Mouse (Mus musculus) frontal cortex, postnatal 36 days (tissue): ENCODE measurements around the gene Fsd1.
"Not testable (repeated sequence)": the region's sequence is repeated elsewhere in the genome, so short reads cannot be mapped to it uniquely, and the experiment has no call there.

Experiments
- DNase-seq, 2 experiments: peaks; one replicate each; pipeline ENCODE4 v3.0.0; 2022; ENCODE audit warnings: low spot score in 2 of 2

Gene Fsd1

DNA sequence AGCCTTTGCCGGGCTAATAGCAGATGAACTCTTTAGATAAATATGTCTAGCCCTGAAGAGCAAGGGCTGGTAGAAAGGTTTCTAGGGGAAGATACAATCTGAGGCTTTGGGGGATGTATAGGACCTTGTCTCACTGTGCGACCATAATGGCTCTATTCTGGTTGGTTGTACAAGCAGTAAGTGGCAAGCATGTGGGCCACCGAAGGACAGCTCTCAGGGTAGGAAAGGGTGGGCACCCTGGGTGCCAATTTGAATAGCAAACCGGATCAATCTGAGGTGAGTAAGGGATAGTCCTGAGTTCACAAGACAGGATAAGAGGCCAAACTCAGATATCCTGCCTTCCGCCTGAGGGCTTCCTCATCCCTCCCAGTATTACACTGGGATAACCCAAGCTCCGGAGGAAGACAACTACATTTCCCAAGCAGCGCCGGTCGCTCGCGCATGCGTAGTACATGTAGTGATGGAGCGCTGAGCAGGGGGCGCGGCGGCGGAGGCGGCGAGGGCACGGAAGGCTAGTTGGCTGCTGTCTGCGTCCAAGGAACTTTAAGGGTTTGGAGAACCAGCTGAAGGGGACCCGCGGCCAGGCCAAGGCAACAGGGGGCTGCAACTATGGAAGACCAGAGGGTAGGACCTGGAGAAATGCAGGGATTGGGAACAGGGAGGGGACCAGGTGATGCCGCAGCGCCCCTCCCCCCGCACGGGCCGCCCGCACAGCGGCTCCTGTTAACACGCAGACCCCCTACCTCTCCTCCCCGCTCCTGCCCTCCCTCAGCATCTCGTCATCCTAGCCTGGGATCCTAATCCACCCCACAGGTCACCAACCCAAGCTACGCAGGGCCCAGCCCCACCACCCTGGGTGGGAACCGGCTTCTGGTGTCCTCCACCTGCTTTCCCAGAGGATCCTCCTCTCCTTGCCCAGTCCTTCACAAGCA lies at the start of gene Fsd1:
Gene Fsd1 (plus strand): TSS at position 480 of the 932 bp plus-strand sequence.
- DNase-seq: peak; percentile 82 to 88

GRCm38 (mm10) chr17:55944387-55944865 lies 41.9 kb upstream of the Fsd1 start:
- DNase-seq: not testable (repeated sequence)

DNA sequence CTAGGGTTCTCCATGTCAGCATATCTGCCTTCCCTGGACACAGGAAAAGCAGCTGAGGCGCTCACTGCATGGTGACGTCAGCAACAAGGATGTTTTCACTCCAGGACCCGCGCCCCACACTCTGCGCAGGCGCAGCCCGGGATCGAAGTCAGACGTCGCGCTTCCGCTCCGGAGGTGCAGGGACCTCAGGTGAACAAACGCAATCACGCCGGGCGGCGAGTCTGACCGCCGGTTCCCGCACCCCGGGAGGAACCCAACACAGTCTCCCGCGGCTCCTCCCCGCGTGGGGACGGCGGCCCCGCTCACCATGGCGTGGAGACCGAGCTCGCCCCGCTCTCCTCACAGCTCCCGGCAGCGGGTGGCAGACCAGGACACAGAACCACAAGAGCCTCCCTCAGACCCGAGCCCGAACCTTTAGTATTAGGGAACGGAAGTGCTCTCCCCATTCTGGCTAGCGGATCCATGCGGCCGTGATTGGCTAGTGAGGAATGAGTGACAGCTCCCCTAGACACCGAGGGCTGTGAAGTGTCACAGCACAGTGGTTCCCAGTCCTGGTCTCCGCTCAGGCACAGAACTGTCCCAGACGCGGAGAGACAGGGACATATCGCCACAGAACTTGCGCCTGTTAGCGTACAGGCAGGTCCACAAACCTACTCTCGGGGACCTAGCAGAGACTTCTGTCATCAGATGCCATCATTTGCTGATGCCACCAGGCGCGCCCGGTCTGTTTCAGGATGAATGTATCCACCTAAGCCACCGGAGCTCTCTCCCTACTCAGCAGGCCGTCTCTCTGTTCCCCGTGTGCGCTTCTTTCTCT lies 41.2 kb upstream of the Fsd1 start:
- peak; percentile 94 to 96 for DNase-seq

GRCm38 (mm10) chr17:55945696-55946095 lies 40.6 kb upstream of the Fsd1 start:
- DNase-seq: no peak

DNA sequence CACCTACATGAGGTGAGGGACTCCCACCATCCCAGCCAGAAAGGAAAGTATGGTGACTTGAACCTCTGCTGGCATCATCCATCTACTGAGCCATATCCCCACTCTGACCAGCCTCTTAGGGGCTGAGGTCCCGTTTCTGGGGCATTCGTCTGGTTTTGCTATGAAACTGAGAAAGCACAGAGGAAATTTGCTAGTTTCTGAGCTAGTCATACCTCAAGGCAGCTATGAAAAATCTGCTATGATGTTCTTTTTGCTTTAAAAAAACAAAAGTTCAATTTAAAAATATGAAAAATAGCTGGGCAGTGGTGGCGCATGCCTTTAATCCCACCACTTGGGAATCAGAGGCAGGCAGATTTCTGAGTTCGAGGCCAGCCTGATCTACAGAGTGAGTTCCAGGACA lies 37.7 kb upstream of the Fsd1 start:
- no peak for DNase-seq

GRCm38 (mm10) chr17:55949400-55949799 lies 36.9 kb upstream of the Fsd1 start, which contains the start of gene Zfp119b:
Zfp119b (minus strand) TSS chr17:55949500.
- DNase-seq: no peak

DNA sequence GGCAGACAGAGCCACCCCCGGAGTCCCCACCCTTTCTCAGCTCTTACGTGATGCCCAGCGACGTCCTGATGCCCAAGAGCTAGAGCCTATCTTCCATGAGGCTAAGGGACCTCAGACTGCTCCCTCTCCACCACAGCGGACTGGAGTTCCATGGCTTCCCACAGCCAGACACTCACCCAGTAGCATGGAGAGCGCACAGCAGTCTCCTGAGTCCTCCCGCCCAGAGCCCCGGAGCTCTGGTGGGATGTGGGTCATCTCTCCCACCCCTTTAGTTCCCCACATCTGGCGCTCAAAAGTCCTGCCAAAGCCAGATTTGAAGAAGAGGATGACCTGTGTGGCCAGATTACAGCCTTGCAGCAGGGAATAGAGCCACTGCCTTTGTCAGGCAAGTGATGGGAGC lies 35.7 kb upstream of the Fsd1 start:
- DNase-seq: no peak

DNA sequence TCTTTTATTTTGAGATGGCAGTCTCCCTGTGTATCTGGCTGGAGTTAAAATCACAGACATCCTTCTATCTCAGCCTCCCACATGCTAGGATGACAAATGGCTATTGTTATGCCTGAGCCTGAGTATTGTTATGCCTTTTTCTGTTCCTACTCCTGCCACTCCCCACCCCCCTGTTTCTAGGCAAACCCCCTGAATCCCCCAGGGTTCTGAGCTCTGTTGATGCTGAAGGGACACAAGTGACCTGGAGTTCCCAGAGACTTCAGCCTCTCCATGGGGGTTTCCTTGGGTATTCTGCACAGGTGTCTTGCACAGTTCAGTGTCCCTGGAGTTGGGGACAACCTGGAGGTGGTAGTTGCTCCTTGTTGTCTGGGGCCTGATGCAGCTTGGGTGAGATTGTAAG lies 34.3 kb upstream of the Fsd1 start:
- DNase-seq: no peak

- DNase-seq: no peak
Observed at GRCm38 (mm10) chr17:55952447-55953027, 33.8 kb upstream of the Fsd1 start, which contains the start of gene Ebi3. Ebi3 (plus strand) TSS chr17:55952640.

DNA sequence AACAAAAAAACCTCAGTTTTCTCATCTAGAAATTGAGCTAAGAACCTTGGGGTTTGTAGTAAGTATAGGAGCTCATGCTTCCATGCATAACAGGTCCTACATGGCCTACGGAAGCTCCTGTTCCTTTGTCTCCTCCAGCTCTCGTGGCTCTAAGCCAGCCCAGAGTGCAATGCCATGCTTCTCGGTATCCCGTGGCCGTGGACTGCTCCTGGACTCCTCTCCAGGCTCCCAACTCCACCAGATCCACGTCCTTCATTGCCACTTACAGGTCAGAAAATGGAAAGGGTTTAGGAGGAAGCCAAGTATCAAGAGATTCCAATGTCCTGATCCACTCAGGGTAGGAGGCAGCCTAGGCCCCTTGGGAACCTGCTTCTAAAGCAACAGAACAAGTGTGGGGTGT lies 32.6 kb upstream of the Fsd1 start:
- no peak for DNase-seq

DNA sequence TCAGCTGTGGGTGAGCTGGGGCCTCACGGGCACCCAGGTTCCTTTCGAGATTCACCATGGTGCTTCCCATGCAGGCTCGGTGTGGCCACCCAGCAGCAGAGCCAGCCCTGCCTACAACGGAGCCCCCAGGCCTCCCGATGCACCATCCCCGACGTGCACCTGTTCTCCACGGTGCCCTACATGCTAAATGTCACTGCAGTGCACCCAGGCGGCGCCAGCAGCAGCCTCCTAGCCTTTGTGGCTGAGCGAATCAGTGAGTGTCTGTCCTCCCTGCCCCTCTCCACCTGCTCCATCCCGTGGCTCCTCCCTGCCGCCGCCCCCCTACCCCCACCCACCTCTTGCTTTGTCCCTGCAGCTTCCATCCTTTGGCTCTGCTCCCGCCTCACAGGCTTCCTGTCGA lies 32.1 kb upstream of the Fsd1 start:
- no peak for DNase-seq

DNA sequence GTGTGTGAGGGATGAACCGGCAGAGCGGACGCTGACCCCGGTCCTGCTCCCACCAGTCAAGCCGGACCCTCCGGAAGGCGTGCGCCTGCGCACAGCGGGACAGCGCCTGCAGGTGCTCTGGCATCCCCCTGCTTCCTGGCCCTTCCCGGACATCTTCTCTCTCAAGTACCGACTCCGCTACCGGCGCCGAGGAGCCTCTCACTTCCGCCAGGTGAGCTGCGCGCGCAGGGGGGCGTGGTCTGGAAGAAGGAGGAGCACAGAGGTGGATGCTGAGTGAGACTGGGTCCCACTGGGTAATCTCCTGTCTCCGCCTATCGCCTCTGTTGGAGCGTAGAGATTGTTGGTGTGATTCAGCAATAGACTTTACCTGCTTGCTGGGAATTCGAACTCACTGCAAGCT lies 30.2 kb upstream of the Fsd1 start:
- DNase-seq: peak; percentile 75 to 77

DNA sequence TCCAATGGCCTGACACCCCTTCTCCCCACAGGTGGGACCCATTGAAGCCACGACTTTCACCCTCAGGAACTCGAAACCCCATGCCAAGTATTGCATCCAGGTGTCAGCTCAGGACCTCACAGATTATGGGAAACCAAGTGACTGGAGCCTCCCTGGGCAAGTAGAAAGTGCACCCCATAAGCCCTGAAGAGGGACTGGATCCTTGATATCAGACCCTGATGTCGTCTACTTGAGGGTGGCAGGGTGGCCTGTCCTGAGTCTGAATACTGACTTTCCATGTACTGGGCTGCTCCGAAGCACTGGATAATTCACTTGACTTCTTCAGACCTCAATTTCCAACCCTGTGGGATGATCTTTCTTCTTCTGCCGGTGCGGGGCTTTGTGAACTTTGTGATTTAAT lies 29.7 kb upstream of the Fsd1 start:
- DNase-seq: no peak

- peak; percentile 64 to 67 for DNase-seq
Observed at GRCm38 (mm10) chr17:55957168-55957567, 29.1 kb upstream of the Fsd1 start.

DNA sequence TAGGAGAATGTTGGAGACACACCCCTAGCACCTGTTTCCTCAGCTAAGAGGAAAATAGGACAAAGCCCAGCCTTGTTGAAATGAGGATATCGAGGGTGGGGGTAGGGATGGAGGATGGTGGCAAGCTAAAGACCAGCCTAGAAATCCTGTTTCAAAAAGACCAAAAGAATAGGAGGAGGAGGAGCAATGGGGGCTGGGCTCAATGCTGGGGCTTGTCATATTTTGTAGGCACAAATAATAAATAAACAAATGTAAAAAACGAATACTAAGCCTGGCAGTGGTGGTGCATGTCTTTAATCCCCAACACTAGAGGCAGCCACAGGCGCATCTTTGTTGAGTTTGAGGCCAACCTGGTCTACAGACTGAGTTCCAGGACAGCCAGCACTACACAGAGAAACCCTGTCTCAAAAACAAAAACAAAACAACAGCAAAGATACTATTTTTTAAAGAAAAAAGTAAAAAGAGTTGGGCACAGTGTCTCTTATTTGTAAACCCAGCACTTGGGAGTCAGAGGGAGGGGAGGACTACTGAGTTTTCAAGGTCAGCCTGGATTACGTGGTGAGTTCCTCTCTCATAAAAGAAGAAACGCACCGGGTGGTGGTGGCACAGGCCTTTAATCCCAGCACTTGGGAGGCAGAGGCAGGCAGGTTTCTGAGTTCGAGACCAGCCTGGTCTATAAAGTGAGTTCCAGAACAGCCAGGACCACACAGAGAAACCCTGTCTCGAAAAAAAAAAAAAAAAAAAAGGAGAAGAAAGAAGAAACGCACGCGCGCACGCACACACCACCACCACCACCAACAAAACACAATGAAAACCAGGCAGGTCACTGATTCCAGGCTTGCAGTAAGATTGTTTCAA lies 28.4 kb upstream of the Fsd1 start:
- DNase-seq: no peak

DNA sequence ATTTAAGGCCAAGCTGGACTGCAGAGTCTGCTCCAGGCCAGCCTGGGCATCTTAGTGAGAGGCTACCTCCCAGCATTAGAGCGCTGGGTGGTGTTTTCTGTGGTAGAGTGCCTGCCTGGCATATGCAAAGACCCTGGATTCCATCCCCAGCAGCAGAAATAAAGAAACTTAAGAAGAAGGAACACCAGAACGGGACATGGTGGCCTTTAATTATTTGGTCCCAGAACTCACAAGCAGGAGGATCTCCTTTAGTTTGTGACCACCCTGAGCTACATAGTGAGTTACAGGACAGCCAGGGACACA lies 27.8 kb upstream of the Fsd1 start:
- DNase-seq: no peak

GRCm38 (mm10) chr17:55958918-55959728 lies 27.2 kb upstream of the Fsd1 start, which contains the start of gene Yju2:
Yju2 (plus strand) TSS chr17:55959099.
- peak; percentile 95 to 96 for DNase-seq

- DNase-seq: no peak
Observed at GRCm38 (mm10) chr17:55959946-55960740, 26.2 kb upstream of the Fsd1 start.

DNA sequence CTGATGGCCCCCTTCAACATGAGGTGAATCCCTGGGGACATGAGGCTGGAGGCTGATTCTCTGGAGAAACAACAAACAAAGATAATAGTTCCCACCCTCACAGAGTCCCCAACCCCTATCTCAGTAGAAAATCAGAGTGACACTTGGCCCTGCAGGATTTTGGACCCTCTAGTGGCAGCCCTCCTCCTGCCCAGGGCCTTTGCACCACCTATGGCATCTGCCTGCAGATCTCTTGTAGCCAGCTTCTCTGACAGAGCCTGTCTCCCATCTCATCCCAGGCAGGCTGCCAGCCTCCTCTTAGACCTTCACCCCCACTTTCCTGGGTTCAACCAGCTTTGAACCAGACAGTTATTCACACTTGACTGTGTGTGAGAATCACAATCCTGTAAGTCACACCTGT lies 25.5 kb upstream of the Fsd1 start:
- no peak for DNase-seq

DNA sequence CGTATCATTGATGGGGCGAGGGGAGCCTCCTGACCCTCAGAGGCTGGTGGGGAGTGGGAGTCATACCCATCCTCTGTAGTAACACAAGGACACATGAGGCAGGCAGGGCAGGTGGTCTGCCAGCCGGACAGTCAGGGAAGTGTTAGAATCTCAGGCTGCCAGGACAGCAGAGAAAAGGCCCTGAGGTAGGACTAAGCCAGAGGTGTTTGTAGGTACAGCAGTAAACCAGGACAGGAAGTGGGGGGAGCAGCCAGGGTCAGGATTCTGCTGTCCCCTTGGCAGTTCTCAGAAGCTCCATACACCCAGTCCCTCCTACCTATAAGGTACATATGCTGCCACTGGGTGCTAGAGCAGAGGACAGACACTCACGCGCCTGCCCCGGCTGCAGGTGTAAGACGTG lies 24.7 kb upstream of the Fsd1 start:
- DNase-seq: no peak
